Mouse (Mus musculus) gonadal fat pad, adult 2 months (tissue): ENCODE data around the gene B230217C12Rik. TPM values are rescaled to one million over a fixed set of nuclear protein-coding genes. Genes with fewer than 3 reads are reported as not detected.

Experiments used
- DNase-seq: peaks from one replicate; pipeline ENCODE4 v3.0.0-alpha.2; 2012; ENCODE audit warnings: low read depth
- polyA plus RNA-seq: library from polyadenylated mRNA; depleted of rRNA; stranded (reverse); fragments of >200 nt; gene quantifications from 2 replicates; pipeline ENCODE4 v1.2.3, GENCODE M21; 2012

Gene B230217C12Rik
- polyA plus RNA-seq, 1 experiment = 1.3 TPM

DNA sequence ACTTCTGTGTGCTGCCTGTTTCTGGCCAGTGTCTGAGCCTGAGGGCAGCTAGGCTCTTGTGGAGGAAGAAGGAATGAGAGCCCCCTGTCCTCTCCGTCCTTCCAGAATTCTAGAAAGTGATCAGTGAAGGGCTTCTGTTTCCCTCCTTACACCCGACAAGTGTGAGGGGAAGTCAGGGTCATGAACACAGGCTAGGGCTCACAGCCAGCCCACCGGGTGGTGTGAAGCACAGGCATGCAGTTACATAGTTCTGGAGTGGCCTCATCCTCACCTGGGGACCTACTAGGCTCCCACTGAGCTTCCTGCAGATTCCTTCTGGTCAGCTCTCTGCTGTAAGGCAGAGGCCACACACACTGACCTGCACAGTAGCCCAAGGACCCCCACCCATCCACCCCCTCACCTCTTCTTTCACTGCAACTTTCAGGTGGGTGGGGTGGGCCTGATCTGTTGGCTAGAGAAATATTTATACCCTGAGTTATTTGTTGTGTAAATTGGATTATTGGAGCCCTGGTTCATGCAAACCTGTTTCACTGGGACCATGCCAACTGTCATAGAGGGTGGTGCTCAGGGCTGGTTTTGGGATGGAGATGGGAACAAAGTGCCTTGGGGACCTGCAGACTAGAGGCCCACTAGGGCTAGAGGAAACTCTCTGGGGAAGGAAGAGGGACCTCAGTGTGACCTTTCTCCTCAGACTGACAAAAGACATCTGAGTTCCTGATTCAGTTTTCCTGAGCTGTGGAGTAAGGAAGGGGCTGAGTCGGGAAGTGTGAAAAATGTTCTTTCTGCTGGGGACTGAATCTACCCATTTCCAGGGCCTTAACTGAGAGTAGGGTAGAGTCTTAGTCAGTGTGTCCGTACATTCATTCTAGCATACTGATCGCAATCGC lies 31.1 kb upstream of the B230217C12Rik start:
- no peak for DNase-seq

DNA sequence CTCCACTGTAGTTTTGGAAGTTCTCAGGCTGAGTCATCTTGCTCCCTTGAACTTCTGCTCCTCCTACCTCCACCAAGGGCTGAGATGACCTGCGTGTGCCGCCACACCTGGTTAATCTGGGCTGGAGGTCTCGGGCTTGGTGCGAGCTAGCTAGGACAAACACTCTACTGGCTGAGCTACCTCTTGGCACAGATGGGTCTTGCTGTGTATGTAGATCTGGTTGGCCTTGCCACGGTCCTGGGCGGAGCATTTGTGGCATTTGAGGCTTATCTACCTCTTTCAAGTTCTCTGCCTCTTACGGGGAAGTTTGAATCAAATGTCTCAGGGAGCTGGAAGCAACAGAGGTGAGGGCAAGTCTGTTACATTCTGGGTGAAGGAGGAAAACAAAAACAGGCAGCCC lies 30.2 kb upstream of the B230217C12Rik start:
- DNase-seq = no peak

DNA sequence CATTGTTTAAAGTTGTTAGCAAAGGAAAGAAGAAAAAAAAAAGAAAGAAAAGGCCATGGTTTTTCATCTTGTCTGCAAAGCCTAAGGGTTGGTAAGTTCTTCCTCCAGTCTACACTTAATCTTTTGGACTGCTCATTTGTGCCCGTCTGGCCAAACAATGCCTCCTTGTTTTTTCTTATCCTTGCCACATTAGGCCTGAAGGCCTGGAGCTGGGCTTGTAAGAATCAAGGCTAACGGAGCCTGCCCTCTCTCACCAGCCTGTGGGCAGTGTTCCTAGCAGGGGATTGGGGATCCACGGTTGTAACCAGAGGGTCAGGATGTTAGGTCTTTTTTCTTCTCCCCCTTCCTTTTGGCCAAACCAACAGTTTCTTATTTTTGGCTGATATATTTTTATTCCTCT lies 29.6 kb upstream of the B230217C12Rik start:
- no peak for DNase-seq

DNA sequence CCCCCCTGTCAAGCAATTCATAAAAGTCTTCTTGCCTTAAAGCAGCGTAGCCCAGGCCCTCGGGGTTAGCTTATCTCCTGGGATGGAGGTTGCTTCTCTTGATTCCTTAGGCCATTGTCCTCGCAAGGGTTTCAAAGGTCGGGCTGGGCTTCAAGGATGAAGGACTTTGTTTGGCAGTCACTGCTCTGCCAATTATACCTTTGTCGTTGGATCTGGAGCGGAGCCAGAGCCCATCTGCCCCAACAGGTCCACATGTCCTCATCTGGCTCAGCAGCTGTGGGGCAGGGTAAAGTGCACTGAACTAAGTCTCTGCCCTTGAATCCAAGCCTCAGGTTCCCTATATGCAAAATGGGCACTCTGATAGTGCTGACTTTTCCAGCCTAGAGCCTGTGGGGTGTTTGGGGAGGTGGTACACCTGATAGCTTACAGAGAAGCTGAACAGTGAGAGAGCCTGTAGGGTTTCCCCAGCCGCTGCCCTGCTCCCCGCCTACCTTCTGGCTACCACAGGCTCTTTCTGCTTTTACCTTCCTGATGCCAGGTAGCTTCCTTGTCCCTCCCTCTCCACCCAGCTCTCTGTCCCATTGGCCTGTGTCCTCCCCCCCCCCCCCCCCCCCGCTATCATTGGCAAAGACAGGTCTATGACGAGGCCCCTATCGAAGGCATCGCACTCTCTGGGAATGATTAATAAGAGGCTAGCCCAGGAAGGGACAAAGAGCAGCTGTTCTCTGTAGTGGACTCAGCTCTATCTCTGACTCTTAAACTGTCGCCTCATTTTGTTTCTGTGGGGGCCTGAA lies 28.8 kb upstream of the B230217C12Rik start:
- no peak for DNase-seq

DNA sequence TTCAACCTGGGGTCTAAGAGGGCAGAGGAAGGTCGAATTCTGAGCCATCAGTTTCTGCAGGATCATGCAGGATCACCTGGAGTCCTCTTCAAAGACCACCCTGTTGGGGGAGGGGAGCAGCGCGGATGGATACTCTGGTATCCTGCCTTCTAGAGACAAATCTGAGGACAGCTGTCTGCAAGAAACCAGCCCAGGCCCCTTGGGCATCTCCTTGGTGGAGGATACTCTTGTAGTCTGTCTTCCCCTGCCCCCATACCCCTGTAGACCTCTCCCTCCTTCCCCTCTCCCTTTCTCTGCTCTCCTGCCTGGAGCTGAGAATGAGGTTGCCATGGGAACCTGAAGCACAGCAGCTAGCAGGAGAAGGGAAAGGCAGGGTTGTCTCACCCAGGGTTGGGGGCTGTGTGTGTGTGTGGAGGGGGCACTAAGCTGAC lies 28.1 kb upstream of the B230217C12Rik start:
- no peak for DNase-seq

DNA sequence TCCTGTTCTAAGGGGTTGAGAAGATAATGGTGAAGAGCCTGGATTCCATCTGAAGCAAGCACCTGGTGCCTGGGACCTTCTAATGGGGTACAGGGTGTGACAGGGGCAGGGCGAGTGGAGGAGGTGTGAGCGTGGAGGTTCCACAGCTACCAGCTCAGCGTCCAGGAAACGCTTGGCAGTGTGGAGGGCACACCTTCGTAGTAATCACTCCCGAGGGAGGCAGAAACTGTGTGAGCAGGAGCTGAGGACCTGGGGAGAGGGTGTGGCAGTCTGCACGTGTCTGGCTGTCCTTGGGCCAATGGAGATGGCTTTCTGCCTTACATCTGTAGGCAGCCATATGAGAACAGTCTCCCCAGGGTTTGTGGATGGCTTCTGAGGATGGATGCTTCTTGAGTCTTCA lies 27.5 kb upstream of the B230217C12Rik start:
- DNase-seq = no peak

DNA sequence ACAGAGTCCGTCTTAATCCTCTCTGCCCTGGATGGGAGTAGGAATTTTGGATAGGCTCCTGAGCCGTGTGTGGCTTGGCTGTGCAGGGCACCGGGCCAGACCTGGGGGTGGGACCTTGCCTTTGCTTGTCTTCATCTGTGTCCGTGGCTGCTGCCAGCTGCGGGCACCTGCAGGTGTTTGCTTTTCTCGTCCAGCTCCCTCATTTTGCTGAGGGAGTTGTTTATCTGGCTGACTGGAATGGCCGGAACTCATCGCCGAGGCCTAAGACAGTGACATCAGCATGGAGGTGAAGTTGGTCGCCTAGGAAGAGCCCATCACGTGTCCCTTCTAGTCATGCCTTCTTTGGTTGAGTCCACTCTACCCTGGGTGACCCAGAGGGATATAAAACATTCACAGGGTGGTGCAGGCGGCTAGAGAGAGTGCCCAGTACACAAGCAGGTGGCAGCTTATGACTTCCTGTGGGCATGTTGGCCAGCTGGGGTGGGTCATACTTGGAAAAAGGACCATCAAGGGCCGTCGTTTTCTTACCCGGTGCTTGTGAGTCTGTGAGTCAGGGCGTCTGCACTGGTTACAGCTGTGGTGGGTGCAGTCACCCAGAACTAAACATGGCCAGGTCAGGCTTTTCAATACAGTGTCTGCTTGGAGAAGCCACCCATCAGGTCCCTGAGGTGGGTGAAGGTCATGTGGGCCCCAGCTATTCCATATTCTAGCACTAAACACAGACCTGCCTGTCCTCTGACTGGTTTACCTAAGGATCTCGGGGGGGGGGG lies 26.6 kb upstream of the B230217C12Rik start:
- peak; percentile 77 for DNase-seq

DNA sequence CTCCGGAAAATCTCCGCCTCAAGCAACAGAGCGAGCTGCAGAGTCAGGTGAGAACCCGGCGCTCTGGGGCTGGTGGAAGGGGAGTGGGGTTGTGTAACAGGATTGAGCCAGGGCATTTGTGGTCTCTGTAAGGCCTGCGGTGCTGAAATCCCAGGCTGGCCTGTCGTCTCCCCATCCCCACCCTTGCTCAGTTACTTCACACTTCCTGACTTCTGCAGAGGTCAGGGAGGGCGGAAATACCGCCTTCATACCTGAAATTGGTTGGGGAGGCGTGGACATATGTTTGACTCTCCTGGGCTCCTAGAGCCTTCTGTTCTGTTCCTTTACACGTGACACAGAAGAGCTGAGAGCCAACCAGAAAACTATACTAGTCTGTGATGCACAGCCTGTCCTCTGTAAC lies 24.8 kb upstream of the B230217C12Rik start:
- no peak for DNase-seq

DNA sequence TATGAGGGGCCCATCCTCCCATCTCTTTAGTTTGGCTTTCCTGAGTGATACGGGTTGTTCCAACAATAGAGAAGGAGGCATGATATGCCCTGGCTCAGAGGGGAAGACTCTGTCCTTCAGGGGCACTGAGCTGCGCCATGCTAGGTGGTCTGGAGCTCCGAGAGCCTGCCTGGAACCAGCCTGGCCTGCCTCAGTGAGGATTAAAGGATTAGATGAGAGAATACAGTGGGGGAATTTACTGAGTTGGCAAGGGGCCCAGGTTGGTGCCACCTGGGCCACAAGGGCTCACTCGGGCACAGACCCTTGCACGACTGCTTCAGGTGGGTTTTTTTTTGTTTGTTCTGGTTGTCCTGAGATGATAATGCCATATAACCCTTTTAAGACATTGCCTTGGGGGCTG lies 24.4 kb upstream of the B230217C12Rik start:
- DNase-seq = no peak

DNA sequence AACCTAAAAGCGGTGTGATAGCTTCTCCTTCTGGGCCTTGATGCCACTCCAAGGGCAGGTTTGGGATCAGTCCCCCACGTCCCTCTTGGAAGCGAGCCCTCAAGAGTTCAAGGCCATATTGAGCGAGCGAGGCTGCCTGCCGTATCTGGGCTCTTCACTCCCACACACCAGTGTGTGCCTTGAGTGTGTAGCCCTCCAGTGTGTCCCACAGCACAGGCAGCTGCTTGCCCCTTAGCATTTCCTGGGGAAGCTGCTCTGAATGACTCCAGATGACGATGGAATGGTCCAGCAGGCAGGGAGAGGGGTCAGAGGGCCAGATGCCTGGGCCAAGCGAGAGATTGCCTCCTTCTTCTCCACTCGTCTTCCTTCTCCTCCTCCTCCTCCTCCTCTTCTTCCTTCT lies 23.7 kb upstream of the B230217C12Rik start:
- DNase-seq = no peak

DNA sequence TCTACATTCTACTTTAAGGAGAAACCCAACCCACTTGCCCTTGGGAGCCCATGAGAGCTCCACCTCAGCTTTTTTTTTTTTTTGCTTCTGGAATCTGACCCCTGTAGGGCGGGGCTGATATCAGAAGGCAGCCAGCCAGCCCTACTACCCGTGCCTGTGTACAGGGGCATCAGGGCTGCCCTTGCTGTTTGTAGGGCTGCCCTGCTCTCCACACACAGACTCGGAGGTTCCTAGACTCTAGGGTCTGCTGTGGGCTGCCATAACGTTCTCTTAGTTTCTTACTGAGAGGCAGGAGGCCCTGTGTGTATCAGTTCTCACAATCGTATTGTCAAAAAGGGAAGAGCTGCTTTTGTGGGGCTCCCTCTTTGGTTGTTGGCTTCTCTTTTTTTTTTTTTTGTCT lies 23.2 kb upstream of the B230217C12Rik start:
- no peak for DNase-seq

DNA sequence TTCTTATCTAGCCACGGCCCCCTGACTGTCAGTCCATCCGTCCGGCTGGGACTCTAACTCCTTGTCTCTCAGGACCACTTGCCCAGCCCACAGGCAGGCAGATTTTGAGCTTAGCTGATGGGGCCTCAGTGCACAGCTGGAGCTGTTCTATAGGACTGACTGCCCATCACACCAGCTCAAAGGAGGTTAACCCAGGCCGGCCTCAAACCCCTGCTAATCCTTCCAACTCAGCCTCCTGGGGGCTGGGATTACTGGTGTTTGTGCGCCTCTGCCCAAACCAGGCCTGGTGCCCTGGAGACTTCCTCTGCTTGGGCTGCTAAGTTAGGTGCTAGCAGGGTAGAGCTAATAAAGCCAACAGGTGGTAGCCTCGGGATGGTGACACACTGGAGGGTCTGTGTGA lies 22.6 kb upstream of the B230217C12Rik start:
- no peak for DNase-seq

DNA sequence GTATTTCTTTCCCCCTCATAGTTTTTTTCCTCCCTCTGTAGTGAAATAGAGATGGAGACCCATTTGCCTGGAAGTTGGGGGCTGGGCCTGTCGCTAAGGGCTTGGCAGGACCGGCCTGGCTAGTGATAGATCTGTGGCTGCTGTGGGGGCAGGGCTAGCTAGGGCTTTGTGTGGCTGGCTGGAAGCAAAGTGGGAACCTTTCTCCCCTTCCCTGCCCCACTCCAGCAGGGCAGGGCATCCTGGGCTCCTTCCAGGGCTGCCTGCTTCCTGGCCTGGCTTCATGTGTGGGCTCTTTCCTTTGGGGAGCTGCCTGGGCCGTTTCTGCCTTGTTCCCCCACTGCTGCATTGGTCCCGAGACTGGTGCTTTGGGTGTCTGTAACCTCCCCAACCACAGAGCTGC lies 22.0 kb upstream of the B230217C12Rik start:
- DNase-seq = no peak

DNA sequence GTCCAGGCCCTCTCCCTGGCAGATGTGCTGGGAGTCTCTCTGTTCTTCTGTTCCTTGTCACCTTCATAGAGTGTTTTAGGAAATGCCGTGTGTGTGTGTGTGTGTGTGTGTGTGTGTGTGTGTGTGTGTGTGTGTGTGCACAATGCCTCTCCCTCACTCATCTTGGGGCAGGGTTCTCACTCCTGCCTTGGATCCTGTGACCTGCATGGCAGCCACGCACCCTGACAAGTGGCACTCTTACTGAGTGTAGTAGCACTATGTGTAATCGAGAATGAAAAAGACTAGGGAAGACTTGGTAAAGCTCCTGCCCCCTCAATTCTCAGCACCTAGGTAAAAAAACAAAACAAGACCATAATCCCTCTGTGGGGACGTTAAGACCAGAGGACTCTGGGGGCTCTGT lies 21.5 kb upstream of the B230217C12Rik start:
- no peak for DNase-seq

DNA sequence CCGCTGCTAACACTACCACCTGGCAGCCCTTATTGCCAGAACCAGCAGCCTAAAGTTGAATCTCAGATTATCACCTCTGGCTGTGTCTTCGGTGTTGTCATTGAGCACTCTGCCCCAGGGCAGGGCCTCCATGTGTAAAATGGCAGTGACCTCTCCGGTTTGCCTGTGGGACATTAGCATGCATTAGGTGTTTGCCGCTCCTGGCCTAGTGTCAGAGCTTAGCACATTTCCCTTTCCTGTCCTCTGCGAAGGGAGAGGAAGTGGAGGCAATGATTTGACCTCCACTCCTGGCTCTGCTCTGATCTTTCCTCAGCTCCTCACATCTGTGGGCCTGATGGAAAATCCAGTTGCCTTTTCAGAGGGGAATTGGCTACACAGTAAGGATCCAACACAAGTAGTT lies 20.7 kb upstream of the B230217C12Rik start:
- DNase-seq = no peak

DNA sequence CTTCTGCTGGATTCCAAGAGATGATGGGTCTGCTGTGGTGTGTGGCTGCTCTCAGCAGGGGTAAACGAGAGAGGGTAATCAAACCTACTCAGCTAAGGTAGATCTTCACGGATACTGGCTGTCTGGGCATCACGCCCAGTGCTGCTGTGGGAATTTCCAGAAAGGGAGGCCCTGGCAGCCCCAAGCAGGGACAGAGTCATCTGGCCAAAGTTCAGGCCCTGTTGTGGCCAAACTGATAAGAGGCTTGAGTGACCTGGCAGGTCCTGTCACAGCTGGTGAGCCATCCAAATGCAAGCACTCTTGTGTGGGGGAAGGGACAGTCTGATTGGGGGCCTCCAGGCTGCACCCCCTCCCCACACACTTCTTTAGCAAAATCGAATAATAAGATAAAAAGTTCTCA lies 19.7 kb upstream of the B230217C12Rik start:
- no peak for DNase-seq

DNA sequence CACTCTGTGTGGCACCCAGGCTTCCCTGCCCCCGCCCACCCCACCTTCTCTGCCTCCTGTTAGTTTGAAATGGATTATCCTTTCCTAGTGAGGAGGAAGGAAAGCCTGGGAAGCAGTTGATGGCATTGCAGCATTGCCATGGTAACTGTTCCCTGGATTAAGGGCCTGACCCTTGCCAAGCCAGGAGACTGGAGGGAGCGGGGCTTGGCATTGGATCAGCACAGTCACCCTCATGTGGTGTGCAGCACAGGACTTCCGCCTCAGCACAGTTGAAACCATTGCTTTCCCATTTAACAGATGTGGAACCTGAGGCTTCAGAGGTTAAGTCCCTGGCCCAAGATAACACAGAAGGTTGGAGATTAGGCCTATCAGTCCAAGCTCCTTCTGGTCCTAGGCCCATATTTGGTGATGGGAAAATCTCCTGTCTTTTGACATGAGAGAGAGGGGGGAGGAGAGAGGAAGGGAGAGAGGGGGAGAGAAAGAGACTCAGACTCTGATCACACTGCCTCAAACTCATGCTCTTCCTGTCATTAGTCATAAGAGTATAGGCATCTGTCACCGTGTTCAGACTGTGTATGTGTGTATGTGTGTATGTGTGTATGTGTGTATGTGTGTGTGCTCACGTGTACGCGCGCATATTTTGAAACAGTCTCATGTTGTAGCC lies 19.0 kb upstream of the B230217C12Rik start:
- DNase-seq = no peak

DNA sequence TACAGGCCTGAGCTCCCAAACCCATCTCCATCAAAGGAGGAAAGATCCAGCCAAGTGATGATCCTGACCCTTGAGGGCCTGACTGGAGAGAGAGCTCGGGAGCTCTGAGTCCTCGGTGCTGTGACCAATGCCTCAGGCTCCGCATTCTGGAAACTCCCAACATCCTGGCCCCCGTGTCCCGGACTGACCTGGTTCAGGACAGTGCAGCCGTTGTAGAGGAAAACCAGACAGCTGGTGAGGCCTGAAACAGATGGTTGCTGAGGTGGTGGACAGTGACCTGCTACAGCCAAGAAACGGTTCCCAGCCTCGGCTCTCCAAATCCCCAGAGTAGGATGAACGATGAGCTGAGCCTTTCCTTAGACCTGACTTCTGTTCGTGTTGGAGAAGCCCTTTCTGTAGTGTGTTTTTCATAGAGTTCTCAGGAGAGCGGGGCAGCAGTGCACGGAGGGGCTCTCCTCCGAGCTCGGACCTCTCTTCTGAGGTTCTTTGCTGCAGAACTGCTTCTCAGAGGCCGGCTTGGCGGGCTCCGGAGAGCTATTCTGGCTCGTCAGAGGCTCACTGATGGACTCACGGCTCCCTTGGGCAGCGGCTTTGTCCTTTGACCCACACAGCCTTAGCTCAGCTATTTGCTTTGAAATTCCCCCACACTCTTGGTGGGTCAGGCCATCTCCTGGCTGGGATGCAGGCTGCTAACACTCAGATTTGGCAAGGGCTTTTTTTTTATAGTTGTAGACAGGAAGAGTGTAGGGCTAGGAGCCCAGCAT lies 17.6 kb upstream of the B230217C12Rik start:
- no peak for DNase-seq

DNA sequence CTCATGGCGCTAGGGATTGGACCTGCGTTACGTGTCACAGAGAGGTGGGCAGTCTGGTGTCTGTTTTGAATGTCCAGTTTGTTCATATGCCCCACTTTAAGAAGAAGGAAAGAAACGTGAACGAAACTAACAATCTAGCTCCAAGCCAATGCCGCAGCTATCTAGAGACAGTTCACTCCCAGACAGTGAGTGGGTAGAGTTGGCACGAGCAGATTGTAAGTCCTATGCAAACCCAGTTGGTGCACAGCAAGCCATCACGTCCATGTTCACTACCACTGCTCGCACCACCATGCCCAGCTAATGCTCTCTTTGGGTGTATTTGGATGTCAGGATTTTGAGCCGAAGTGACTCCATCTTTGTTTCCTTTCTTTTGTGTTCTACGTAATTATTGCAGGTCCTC lies 16.4 kb upstream of the B230217C12Rik start:
- no peak for DNase-seq

DNA sequence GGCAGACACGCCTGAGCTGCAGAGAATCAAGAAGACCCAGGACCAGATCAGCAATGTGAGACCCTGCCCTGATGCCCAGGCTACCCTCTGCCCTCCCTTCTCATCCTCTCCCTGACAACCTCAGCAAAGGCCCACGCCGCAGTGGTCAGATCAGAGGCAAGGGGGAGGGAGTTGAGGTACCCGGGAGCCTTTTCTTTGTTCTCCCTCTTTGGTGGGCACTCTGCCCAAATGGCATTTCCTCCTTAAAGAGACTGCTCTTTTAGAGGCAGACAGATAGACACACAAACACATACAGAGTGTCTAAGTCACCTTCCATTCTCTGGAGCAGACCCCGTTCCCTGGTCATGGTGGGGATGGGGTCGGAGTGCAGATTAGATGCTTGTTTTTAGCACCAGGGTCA lies 15.7 kb upstream of the B230217C12Rik start:
- DNase-seq = no peak

DNA sequence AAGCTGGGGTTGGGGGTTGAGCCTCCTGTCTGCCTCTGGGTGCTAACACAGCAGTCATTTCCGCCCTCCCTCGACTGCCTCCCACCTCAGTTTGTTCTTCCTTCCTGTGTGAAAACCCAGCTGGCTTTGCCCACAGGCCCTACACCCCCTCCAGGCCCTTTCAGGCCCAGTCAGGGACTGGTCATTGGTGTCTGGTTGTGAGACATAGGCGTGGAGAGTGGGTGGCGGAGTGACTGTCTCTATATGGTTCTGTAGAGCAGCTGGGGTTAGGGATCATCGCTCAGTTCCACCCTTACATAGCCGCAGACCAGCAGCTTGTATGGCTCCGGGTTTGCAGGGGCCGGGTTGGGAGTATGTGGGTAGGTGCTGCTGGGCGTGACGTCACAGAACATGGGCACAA lies 15.3 kb upstream of the B230217C12Rik start:
- DNase-seq = no peak
